Mouse (Mus musculus) kidney, embryonic 14.5 days (tissue): ENCODE results near the gene Capn2. TPM values are rescaled to one million over a fixed set of nuclear protein-coding genes. Genes with fewer than 3 reads are reported as not detected.

Experiments
- ATAC-seq: fragments of 200-750 bp; cut with Nextera tagmentation; 2 replicates; pipeline ENCODE4 v1.8.0; 2017; ENCODE audit warnings: moderate number of reproducible peaks, mild to moderate bottlenecking, moderate TSS enrichment, moderate library complexity; ENCODE audit not compliant: low FRiP score, low TSS enrichment
- H3K27ac ChIP-seq: fragments of 300-500 bp; sonication (generic); 2 replicates; pipeline ENCODE4 v1.5.1; 2014; ENCODE audit warnings: low read depth, mild to moderate bottlenecking, low read length, moderate library complexity, mixed read lengths
- H3K27me3 ChIP-seq: fragments of 300-500 bp; sonication (generic); 2 replicates; pipeline ENCODE4 v1.6.1; 2014; ENCODE audit warnings: mild to moderate bottlenecking, low read length; ENCODE audit not compliant: control insufficient read depth, insufficient read depth
- H3K36me3 ChIP-seq: fragments of 300-500 bp; sonication (generic); 2 replicates; pipeline ENCODE4 v1.6.1; 2014; ENCODE audit warnings: low read length, mixed read lengths; ENCODE audit not compliant: control insufficient read depth, insufficient read depth
- H3K4me1 ChIP-seq: fragments of 300-500 bp; sonication (generic); 2 replicates; pipeline ENCODE4 v1.6.1; 2014; ENCODE audit warnings: low read length, mixed read lengths; ENCODE audit not compliant: control insufficient read depth, insufficient read depth
- H3K4me2 ChIP-seq: fragments of 300-500 bp; sonication (generic); replicated peaks from 2 replicates; pipeline ENCODE4 v1.6.1; 2014; ENCODE audit warnings: low read depth, mild to moderate bottlenecking, low read length
- H3K4me3 ChIP-seq: fragments of 300-500 bp; sonication (generic); 2 replicates; pipeline ENCODE4 v1.5.1; 2014; ENCODE audit warnings: mild to moderate bottlenecking, low read length
- H3K9ac ChIP-seq: fragments of 300-500 bp; sonication (generic); 2 replicates; pipeline ENCODE4 v1.6.1; 2014; ENCODE audit warnings: low read depth, mild to moderate bottlenecking, low read length, moderate library complexity
- H3K9me3 ChIP-seq: fragments of 300-500 bp; sonication (generic); 2 replicates; pipeline ENCODE4 v1.6.1; 2016; ENCODE audit warnings: low read length; ENCODE audit not compliant: control insufficient read depth
- WGBS: fragments of 180-500 bp; shearing (Covaris S2); extraction: QIAGEN DNeasy Blood & Tissue Kit; methylation state at CpG from one replicate; pipeline ENCODE4 v1.1.7; 2014; 5-methylcytosine and 5-hydroxymethylcytosine counted together
- polyA plus RNA-seq: library from polyadenylated mRNA; unstranded; fragments of >200 nt; fragmentation: Nextera tagmentation; extraction: Ambion mirVana; gene quantifications from 2 replicates; pipeline ENCODE4 v1.2.1, GENCODE M21; 2014

The Capn2 gene
- polyA plus RNA-seq, 1 experiment from 2014 or later = 94.7 TPM

- Histone ChIP-seq H3K36me3 (peaks cover 3% of the 10 kb centered on the region; the same call in 1 of the 2 replicates), H3K4me3 (no peak overlapping the region), H3K27ac (no peak overlapping the region), H3K27me3 (no peaks in the 10 kb centered on the region), H3K9ac (no peak overlapping the region), H3K9me3 (no peaks in the 10 kb centered on the region), H3K4me2 (no peak overlapping the region), H3K4me1 (peaks cover 26% of the 10 kb centered on the region)
- 86% methylated on average over 6 of the region's 6 CpGs for WGBS
- no peak for ATAC-seq
These were observed 1.4 kb upstream of the Capn2 start for GRCm38 (mm10) chr1:182518811-182519210.

- 58% methylated on average over 10 of the region's 10 CpGs for WGBS
- Histone ChIP-seq H3K36me3 (peaks cover 3% of the 10 kb centered on the region; the same call in 1 of the 2 replicates), H3K9ac (no peak overlapping the region), H3K9me3 (no peaks in the 10 kb centered on the region), H3K4me1 (peaks cover 26% of the 10 kb centered on the region), H3K4me2 (peak overlapping the region; percentile 82; the same call in 1 of the 2 replicates), H3K27ac (no peak overlapping the region), H3K4me3 (no peak overlapping the region; the same call in 1 of the 2 replicates), H3K27me3 (no peaks in the 10 kb centered on the region)
- ATAC-seq = no peak
These were observed 804 bp upstream of the Capn2 start for GRCm38 (mm10) chr1:182518143-182518680.

- H3K27ac ChIP-seq = peak overlapping the region; percentile 88; the same call in 1 of the 2 replicates
- peaks cover 26% of the 10 kb centered on the region for H3K4me1 ChIP-seq
- H3K9me3 ChIP-seq = no peaks in the 10 kb centered on the region
- H3K27me3 ChIP-seq = no peaks in the 10 kb centered on the region
- peaks cover 4% of the 10 kb centered on the region; the same call in 1 of the 2 replicates for H3K36me3 ChIP-seq
- peak overlapping the region; percentile 75 for H3K4me3 ChIP-seq
- WGBS = 1% methylated on average over 10 of the region's 10 CpGs
- ATAC-seq = 0 out of 2 replicates have a peak, but pooled peaks have one; percentile 1
- peak overlapping the region; percentile 97 for H3K9ac ChIP-seq
- peak overlapping the region; percentile 82 for H3K4me2 ChIP-seq
These were observed 236 bp upstream of the Capn2 start for GRCm38 (mm10) chr1:182517677-182518011.

- H3K36me3 ChIP-seq = peaks cover 29% of the 10 kb centered on the region
- no peak overlapping the region for H3K9ac ChIP-seq
- 85% methylated on average over 10 of the region's 10 CpGs for whole genome bisulfite sequencing
- no peak for ATAC-seq
- no peak overlapping the region for H3K4me3 ChIP-seq
- H3K27ac ChIP-seq = no peak overlapping the region
- H3K4me2 ChIP-seq = no peak overlapping the region
- H3K27me3 ChIP-seq = no peaks in the 10 kb centered on the region
- H3K4me1 ChIP-seq = peaks cover 18% of the 10 kb centered on the region
- no peaks in the 10 kb centered on the region for H3K9me3 ChIP-seq
These were observed 2.4 kb downstream of the Capn2 start for GRCm38 (mm10) chr1:182514803-182515590.

GRCm38 (mm10) chr1:182513714-182514113 is 3.7 kb downstream of the Capn2 start:
- Histone ChIP-seq H3K27me3 (no peaks in the 10 kb centered on the region), H3K9ac (no peak overlapping the region), H3K4me1 (peaks cover 8% of the 10 kb centered on the region; the same call in 1 of the 2 replicates), H3K27ac (no peak overlapping the region), H3K9me3 (no peaks in the 10 kb centered on the region), H3K4me3 (no peak overlapping the region), H3K4me2 (no peak overlapping the region), H3K36me3 (peaks cover 40% of the 10 kb centered on the region)
- no peak for ATAC-seq
- 85% methylated on average over 5 of the region's 5 CpGs for WGBS

DNA sequence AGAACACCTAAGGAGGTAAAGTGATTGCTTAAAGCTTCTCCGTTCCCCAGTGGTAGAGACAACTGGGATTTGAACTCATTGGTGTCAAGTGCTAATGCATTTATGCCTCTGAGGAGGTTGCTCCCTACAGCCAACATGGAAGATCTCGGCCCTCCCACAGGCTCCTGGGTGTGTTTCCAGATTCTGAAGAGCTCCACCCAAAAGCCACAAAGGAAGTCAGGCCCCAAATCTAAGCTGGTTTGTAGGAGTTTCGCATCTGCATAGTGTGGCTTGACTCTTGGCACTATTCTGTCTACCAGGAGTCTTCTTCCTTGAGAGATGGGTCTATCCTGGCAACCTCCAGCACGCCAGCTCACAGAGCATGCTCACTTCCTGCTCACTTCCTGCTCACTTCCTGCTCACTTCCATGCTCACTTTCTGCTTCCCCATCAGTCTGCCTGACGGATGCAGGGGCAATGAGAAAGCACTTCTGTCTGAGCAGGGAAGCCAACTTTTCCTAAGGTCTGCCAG is 4.5 kb downstream of the Capn2 start:
- peaks cover 8% of the 10 kb centered on the region; the same call in 1 of the 2 replicates for H3K4me1 ChIP-seq

DNA sequence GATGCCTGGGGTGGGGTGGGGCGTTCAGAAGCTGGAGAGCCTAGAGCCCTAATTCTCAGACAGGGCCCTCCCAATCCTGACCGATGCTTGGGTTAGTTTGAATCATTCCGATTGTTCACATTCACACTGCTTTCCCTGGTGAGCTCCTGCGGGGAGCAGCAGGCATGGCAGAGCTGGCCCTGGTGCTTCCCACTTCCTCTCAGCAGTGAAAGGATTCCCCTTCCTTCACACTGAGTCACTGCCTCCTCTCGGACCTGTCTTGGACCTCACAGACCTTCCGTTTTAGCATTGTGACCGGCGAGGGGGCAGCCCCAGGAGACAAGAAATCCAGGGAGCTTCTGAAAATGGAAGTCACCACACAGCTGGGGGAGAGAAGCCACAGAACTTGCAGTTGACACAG is 5.6 kb downstream of the Capn2 start:
- no peaks in the 10 kb centered on the region for H3K27me3 ChIP-seq
- H3K9ac ChIP-seq = no peak overlapping the region
- peaks cover 8% of the 10 kb centered on the region; the same call in 1 of the 2 replicates for H3K4me1 ChIP-seq
- H3K4me2 ChIP-seq = no peak overlapping the region
- H3K9me3 ChIP-seq = no peaks in the 10 kb centered on the region
- 79% methylated on average over 8 of the region's 8 CpGs for WGBS
- H3K27ac ChIP-seq = no peak overlapping the region
- H3K36me3 ChIP-seq = peaks cover 44% of the 10 kb centered on the region
- ATAC-seq = no peak
- H3K4me3 ChIP-seq = no peak overlapping the region

More for the DNA sequence above, 4.5 kb downstream of the Capn2 start:
- peaks cover 44% of the 10 kb centered on the region for H3K36me3 ChIP-seq
- 88% methylated on average over 5 of the region's 5 CpGs for WGBS
- H3K27ac ChIP-seq = no peak overlapping the region
- no peak for ATAC-seq
- no peaks in the 10 kb centered on the region for H3K9me3 ChIP-seq
- no peak overlapping the region for H3K9ac ChIP-seq
- H3K4me3 ChIP-seq = no peak overlapping the region
- H3K27me3 ChIP-seq = no peaks in the 10 kb centered on the region
- H3K4me2 ChIP-seq = no peak overlapping the region

DNA sequence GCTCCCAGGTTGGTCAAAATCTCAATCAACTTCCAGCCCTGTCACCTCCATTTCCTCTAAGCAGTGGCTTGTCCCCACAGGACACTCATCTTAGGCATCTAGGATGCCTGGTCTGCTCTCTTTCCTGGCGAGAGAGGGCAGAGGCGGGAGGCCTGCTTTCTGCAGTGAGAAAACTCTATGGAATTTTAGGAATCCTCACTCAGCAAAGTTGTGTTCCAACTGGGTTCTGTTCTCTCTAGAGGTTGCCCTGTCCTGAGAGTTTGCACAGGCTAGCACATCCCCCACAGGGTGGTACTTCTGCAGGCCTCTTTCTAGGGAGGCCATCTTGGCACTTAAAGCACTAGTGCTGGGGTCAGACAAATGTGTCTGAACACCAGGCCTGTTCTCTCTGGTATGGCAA is 6.3 kb downstream of the Capn2 start:
- no peak overlapping the region for H3K4me3 ChIP-seq
- no peak overlapping the region for H3K27ac ChIP-seq
- no peaks in the 10 kb centered on the region for H3K9me3 ChIP-seq
- WGBS = 91% methylated on average over 2 of the region's 2 CpGs
- no peak overlapping the region for H3K4me2 ChIP-seq
- no peak for ATAC-seq
- no peaks in the 10 kb centered on the region for H3K27me3 ChIP-seq
- H3K9ac ChIP-seq = no peak overlapping the region
- H3K36me3 ChIP-seq = peaks cover 44% of the 10 kb centered on the region
- peaks cover 8% of the 10 kb centered on the region; the same call in 1 of the 2 replicates for H3K4me1 ChIP-seq
